Comparison of ENCODE assay signal across 8 mouse cellular contexts in genomic region chr11:22971835-22972709, GRCm38 (mm10). TPM values are rescaled to one million over a fixed set of nuclear protein-coding genes. Genes with fewer than 3 reads are reported as not detected.
DNase-seq lines count a peak whose midpoint lies in the region; ATAC-seq lines count a peak whose summit lies in the region.

Gene Zrsr1 (plus strand): TSS chr11:22972005.

- H3K4me2 ChIP-seq in hindbrain, embryonic 12.5 days (replicated peaks): peak within 1 kb of the TSS; percentile 65

- peaks cover 14% of the 10 kb centered on the region for H3K4me1 ChIP-seq in hindbrain, embryonic 12.5 days

- DNase-seq in T-cell, adult 2 months (ENCODE audit: low spot score): peak; percentile 82
- DNase-seq in cerebellum, adult 9-11 months: peak; percentile 89
- DNase-seq in frontal cortex, postnatal 10 days (ENCODE audit: low spot score in 2 of 2): peak; percentile 49 to 57
- DNase-seq in layer of hippocampus, postnatal 36 days: peak; percentile 63 to 65
- DNase-seq in lung, postnatal 36 days: peak; percentile 89
- DNase-seq in retina, postnatal 1 day: peak; percentile 61
- peak; percentile 63 for DNase-seq in thymus, postnatal 4 days

- no peaks in the 10 kb centered on the region for H3K27me3 ChIP-seq in hindbrain, embryonic 12.5 days

- peak within 1 kb of the TSS; percentile 64 for H3K9ac ChIP-seq in hindbrain, embryonic 12.5 days

- peak within 1 kb of the TSS; percentile 73 for H3K27ac ChIP-seq in hindbrain, embryonic 12.5 days

- peak; percentile 79 for ATAC-seq in hindbrain, embryonic 12.5 days (ENCODE audit: low FRiP score)

- H3K36me3 ChIP-seq in hindbrain, embryonic 12.5 days: peaks cover 41% of the 10 kb centered on the region

- peaks cover 37% of the 10 kb centered on the region for H3K9me3 ChIP-seq in hindbrain, embryonic 12.5 days (replicated peaks)

- 47% methylated on average over 56 of the region's 56 CpGs for WGBS in hindbrain, embryonic 12.5 days

- peak within 1 kb of the TSS; percentile 50 for H3K4me3 ChIP-seq in hindbrain, embryonic 12.5 days

RNA-seq across cellular contexts. Expression of gene Zrsr1, which starts in this region (rescaled TPM):
- 5.2 and 7.5 TPM in 2 replicates for polyA plus RNA-seq in hindbrain, embryonic 12.5 days (2016; fragmentation: Nextera tagmentation; extraction: Ambion mirVana)
- 10 to 100 TPM; 62.7 to 63.7 TPM for total RNA-seq in layer of hippocampus, postnatal 36 days (2021)

Comparison
In these comparisons a context has a peak if more than half of its experiments do, and no peak if none do; other contexts are left out.
1. Peak in every context shown above with its lines: DNase-seq, ATAC-seq, H3K4me3 ChIP-seq and H3K27ac ChIP-seq.